Mouse (Mus musculus) small intestine, adult 2 months (tissue): ENCODE measurements around the gene Wdr44. TPM values are rescaled to one million over a fixed set of nuclear protein-coding genes. Genes with fewer than 3 reads are reported as not detected.

ENCODE experiments used
- H3K27ac ChIP-seq: fragments of 200-500 bp; 2 replicates; pipeline ENCODE4 v1.5.1; 2012; ENCODE audit warnings: low read depth, low read length, control low read depth, inconsistent platforms; ENCODE audit not compliant: insufficient read depth
- H3K27me3 ChIP-seq: fragments of 200-500 bp; 2 replicates; pipeline ENCODE4 v1.6.1; 2012; ENCODE audit warnings: mild to moderate bottlenecking, moderate library complexity, low read length, inconsistent platforms; ENCODE audit not compliant: control insufficient read depth, insufficient read depth
- H3K36me3 ChIP-seq: fragments of 200-500 bp; 2 replicates; pipeline ENCODE4 v1.6.1; 2012; ENCODE audit warnings: mild to moderate bottlenecking, low read length, control low read depth, inconsistent platforms; ENCODE audit not compliant: control insufficient read depth, insufficient read depth
- H3K4me1 ChIP-seq: fragments of 200-500 bp; 2 replicates; pipeline ENCODE4 v1.6.1; 2012; ENCODE audit warnings: low read length, inconsistent platforms, mixed read lengths; ENCODE audit not compliant: control insufficient read depth, insufficient read depth, insufficient read length
- H3K4me3 ChIP-seq: fragments of 200-500 bp; 2 replicates; pipeline ENCODE4 v1.5.1; 2012; ENCODE audit warnings: low read depth, mild to moderate bottlenecking, control low read depth, inconsistent platforms, low read length, moderate library complexity
- CTCF ChIP-seq: fragments of 200-500 bp; IDR thresholded peaks from 2 replicates; pipeline ENCODE4 v1.5.1; 2012; ENCODE audit warnings: low read depth, mild to moderate bottlenecking, control low read depth, inconsistent platforms, low read length, moderate library complexity, mixed read lengths; ENCODE audit not compliant: insufficient replicate concordance, insufficient read length; ENCODE audit errors: extremely low read depth
- POLR2A ChIP-seq: fragments of 200-500 bp; IDR thresholded peaks from 2 replicates; pipeline ENCODE4 v1.6.1; 2012; ENCODE audit warnings: low read depth, mild to moderate bottlenecking, control low read depth, inconsistent platforms, low read length, moderate library complexity
- WGBS: fragments of 180-500 bp; shearing (Covaris S2); methylation state at CpG from one replicate; pipeline ENCODE4 v1.1.7; 2018; 5-methylcytosine and 5-hydroxymethylcytosine counted together
- polyA plus RNA-seq: library from polyadenylated mRNA; depleted of rRNA; stranded (reverse); fragments of >200 nt; gene quantifications from 2 replicates; pipeline ENCODE4 v1.2.3, GENCODE M21; 2012

Gene Wdr44
- polyA plus RNA-seq, 1 experiment = 4.4 TPM

DNA sequence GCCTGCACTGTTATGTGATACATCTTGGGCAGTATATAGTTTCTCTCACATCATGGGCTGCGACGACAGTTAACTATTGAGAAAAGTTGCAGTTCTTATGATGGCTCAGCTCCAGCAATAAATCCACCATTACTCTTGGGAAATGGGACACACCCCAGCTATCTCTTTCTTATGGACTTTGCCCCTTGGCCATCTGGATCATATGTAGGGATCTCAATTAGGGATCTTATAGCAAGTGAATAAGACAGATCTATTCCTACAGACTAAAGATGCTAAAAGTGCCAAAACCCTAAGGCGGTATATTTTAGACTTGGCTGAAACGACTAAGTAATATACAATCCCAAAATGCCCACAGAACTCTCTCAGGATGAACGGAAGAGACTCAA, 522 bp upstream of the Wdr44 start:
- peak overlapping the region; percentile 34 for H3K4me3 ChIP-seq
- TF ChIP-seq CTCF (no peak), POLR2A (no peak)
- no peaks in the 10 kb centered on the region for H3K36me3 ChIP-seq
- no peaks in the 10 kb centered on the region for H3K4me1 ChIP-seq
- H3K27ac ChIP-seq = peak overlapping the region; percentile 94
- H3K27me3 ChIP-seq = no peaks in the 10 kb centered on the region
- 8% methylated on average over 5 of the region's 5 CpGs for WGBS

DNA sequence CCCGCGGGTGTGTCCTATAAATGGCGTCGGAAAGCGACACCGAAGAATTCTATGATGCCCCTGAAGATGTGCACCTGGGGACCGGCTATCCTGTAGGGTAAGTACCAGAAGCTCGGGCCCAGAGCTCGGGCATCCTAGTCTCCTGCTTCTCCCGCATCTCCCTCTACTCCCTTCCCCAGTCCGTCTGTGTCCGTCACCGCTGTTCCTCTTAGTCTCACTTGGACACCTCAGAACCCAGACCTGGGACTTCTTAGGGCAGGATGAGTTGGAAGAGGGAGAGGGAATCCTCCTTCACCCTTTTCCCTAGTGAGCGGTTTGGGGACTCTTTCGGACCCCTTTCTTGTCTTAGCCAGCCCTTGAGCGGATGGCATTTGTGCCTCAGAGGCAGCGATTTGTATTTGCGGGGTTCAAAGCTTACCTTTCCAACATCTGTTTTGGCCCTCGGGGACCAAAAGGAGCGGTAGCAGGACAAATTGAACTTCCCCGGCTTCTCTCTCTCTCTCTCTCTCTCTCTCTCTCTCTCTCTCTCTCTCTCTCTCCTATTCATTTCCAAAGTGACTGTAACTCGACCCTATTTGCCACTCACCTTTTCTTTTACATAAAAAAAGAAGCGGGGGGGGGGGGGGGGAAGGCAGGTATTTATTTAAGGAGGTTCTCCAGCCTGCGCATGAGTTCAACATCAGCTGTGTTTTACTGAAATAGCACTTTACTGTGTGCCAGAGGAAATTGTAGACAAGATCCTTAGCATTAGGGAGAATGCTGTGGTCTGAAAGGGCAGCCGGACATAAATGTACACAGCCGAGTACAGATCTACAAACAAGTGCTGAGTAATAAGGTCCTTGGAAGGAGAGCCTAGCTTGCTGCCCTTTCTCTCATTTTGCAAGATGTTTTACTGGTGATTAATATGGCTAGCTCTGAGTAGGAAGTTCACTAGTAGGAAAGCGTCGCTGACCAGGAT, 871 bp downstream of the Wdr44 start:
- H3K36me3 ChIP-seq = no peaks in the 10 kb centered on the region
- TF ChIP-seq CTCF (no peak), POLR2A (no peak)
- 6% methylated on average over 28 of the region's 28 CpGs for WGBS
- H3K27me3 ChIP-seq = no peaks in the 10 kb centered on the region
- H3K27ac ChIP-seq = peak overlapping the region; percentile 97
- no peaks in the 10 kb centered on the region for H3K4me1 ChIP-seq
- peak overlapping the region; percentile 98 for H3K4me3 ChIP-seq

DNA sequence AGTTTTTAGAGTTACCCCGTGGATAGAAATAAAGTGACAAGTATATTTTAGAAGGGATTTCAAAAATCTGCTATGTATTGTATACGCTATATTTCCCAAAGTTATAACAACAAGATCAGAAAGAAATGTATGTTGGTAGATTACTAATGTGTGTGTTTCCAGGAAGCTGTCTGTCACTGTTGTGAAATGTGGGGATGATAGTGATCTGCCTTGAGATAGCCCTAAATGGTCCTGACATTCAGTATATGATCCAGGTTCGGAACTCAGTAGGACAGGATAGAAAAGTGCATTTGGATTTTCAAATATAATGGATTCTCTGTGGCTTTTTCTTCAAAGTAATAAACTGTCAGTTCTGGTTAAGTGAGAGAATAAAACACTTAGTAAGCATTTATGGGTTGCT, 1.7 kb downstream of the Wdr44 start:
- Histone ChIP-seq H3K27ac (no peak overlapping the region), H3K4me3 (no peak overlapping the region), H3K4me1 (no peaks in the 10 kb centered on the region), H3K36me3 (no peaks in the 10 kb centered on the region), H3K27me3 (no peaks in the 10 kb centered on the region)
- WGBS = 39% methylated on average over 3 of the region's 3 CpGs
- no peak for TF ChIP-seq POLR2A
- no peak for TF ChIP-seq CTCF

DNA sequence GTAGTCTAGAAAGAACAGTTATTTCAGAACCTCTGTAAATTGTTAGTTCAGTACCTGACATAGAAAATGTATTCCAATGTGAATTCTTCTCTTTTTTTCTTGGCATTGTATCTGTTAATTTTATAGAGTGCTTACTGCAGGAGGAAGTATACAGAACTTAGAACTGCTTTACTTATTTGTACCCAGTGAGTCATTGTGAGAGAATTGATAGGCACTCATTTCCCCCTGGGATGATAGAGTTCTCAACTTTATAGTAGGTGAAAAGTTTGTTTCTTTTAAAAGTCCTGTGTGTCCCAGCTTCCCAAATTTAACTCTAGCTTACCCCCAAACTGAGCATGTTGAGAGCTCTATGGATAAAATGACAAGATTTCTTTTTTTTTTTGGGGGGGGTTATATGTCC, 2.3 kb downstream of the Wdr44 start:
- no peak overlapping the region for H3K27ac ChIP-seq
- H3K27me3 ChIP-seq = no peaks in the 10 kb centered on the region
- TF ChIP-seq POLR2A = no peak
- no peak for TF ChIP-seq CTCF
- H3K4me3 ChIP-seq = no peak overlapping the region
- no peaks in the 10 kb centered on the region for H3K4me1 ChIP-seq
- no peaks in the 10 kb centered on the region for H3K36me3 ChIP-seq

DNA sequence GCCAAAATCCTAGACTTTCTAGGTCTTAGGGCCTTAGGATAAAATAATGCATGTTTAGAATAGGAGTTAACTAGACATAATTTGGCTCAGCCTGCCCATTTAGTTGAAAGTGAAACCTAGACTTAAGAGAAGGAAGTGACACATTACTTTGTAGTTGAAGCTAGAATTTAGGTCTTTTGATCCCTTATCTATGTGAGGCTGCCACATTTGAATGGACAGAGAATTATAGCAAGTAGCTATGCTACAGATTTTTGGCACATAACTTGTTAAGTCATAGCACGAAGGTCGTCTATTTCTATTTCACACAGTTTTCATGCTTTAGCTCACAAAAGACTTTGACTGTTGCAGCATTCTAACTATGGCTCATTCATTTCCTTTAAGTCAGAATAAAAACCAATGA, 4.5 kb downstream of the Wdr44 start:
- no peak overlapping the region for H3K4me3 ChIP-seq
- TF ChIP-seq CTCF = no peak
- no peak for TF ChIP-seq POLR2A
- H3K27ac ChIP-seq = no peak overlapping the region
- H3K27me3 ChIP-seq = no peaks in the 10 kb centered on the region
- H3K4me1 ChIP-seq = no peaks in the 10 kb centered on the region
- WGBS = 37% methylated on average over 2 of the region's 2 CpGs
- H3K36me3 ChIP-seq = no peaks in the 10 kb centered on the region

DNA sequence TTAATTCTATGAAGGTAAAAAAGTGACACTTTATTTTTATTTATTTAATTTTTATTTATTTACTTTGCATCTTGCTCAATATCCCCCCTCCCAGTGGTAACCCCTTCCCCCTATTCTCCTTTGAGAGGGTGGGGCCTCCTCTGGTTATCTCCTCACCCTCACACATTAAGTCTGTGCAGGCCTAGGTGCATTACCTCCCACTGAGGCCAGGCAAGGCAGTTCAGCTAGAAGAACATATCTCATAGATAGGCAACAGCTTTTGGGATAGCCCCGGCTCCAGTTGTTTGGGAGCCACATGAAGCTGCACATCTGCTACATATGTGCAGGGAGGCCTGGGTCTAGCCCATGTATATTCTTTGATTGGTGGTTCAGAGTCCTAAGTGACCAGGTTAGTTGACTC, 6.2 kb downstream of the Wdr44 start:
- WGBS = 96% methylated on average over 1 of the region's 1 CpGs
- Histone ChIP-seq H3K27me3 (no peaks in the 10 kb centered on the region), H3K27ac (no peak overlapping the region), H3K4me3 (no peak overlapping the region), H3K4me1 (no peaks in the 10 kb centered on the region), H3K36me3 (no peaks in the 10 kb centered on the region)
- TF ChIP-seq CTCF (no peak), POLR2A (no peak)

DNA sequence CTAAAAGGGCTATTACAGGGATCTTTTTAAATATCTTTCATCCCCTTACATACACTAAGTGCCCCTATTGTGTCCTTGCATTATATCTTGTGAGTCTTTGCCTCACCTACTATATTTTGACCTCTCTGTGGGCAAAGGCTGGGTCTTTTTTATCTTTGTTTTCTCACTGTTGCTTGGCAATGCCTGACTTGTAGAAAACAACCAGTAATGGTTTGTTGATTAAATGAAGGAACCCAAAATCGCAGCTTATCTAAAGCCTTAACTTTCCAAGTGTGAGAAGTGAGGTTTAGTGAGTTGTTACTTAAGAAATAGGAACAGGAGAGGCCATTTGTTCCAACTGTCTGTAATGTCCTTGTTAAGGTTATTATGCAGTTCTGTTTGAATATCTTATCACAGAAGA, 24.4 kb downstream of the Wdr44 start:
- H3K36me3 ChIP-seq = no peaks in the 10 kb centered on the region
- no peaks in the 10 kb centered on the region for H3K27me3 ChIP-seq
- H3K27ac ChIP-seq = no peak overlapping the region
- H3K4me3 ChIP-seq = no peak overlapping the region
- TF ChIP-seq CTCF (no peak), POLR2A (no peak)
- no peaks in the 10 kb centered on the region for H3K4me1 ChIP-seq
- WGBS = 21% methylated on average over 1 of the region's 1 CpGs
